Mouse (Mus musculus) mesoderm, embryonic 11.5 days (tissue): ENCODE measurements around the gene Hist1h1c.
"Not testable (repeated sequence)": the region's sequence is repeated elsewhere in the genome, so short reads cannot be mapped to it uniquely, and the experiment has no call there.

Experiments used
- DNase-seq: peaks from one replicate; pipeline ENCODE4 v3.0.0-alpha.2; 2012; ENCODE audit warnings: low read depth, low spot score

Hist1h1c gene

DNA sequence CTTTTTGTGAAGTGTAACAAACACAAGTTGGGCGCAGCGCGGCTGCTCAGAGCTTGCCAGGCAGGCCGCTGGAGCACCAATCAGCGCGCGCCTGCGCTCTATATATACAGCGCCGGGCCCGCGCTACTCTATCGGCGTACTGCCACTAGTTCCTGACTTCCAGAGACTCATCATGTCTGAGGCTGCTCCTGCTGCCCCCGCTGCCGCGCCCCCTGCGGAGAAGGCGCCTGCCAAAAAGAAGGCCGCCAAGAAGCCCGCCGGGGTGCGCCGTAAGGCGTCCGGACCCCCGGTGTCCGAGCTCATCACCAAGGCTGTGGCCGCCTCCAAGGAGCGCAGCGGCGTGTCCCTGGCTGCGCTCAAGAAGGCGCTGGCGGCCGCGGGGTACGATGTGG lies at the start of gene Hist1h1c:
Gene Hist1h1c (plus strand): TSS at position 132 of the 392 bp plus-strand sequence.
- peak; percentile 93 for DNase-seq

DNA sequence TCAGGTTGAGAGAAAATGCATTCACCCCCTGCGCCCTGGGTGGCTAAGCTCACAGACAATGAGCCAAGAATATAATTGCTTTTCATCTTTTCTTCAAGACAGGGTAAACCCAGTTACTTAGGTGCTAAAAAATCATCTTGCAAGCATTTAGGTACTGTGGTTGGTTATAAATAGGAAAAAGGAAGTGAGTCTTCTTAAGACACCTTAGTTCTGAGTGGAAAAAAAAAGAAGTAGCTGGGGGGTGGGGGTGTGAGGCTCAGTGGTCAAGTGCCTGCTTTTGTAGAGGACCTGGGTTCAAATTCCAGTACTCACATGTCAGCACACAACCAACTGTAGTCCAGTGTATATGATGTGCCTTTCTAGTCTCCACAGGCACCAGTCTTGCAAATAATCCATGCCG lies 49.7 kb upstream of the Hist1h1c start:
- DNase-seq, result no peak

DNA sequence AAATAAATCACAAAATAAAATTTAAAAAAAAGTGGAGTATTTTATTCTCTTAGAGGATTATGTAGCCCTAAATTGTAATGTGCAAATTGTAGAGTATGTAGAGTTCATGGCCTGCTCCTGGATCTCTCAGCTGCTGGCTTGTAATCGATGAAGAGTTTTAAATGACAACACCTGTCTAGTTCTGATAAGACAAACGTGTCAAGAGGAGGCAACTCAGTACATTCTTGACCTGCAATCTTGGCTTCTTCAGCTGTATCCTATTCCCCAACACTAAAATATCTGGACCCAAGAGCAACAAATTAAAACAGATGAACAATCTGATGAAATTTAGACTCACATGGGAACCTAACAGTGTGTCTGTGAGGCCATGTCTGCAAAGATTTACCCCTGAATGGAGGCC lies 49.1 kb upstream of the Hist1h1c start:
- DNase-seq, result no peak

DNA sequence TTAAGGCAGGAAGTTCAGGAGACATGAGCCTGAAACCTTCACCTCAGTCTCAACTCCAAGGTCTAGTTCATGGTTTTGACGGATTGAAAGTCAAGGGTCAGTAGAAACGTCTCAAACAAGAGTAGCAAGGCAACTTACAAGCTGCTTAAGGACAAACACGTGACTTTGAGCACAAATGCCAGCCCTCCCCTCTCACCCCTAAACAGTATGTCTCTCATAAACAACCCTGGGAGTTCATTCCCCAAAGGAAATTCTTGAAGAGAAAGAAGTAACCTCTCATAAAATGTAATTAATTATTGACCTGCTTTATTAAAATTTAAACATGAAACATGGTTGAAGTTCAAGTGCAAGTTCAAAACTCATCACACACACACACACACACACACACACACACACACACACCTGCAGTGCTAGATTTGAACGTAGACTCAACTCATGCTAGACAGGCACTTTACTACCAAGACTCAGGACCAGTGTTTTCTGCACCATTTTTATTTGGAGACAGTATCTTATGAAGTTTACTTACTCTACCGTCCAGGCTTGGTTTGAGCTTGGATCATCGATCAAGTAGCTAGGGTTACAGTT lies 44.7 kb upstream of the Hist1h1c start:
- no peak for DNase-seq

DNA sequence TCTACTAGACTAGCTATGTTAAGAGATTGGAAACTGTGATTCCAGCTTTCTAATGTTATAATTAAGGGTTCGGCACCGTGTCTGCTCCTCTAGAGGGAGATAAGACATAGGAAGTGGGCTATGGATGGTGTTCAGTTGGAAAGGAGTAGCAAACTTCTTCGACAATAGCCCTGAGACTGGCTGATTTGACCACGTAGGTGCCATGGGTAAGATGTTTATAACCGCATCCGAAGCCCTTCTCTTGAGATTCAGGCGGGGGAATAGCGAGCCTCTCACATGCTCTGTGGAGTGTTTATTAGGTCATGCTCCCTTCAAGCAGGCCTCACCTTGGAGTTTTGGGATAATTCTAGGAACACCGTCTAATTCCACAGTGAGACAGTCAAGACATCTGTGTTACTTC lies 43.7 kb upstream of the Hist1h1c start:
- no peak for DNase-seq

DNA sequence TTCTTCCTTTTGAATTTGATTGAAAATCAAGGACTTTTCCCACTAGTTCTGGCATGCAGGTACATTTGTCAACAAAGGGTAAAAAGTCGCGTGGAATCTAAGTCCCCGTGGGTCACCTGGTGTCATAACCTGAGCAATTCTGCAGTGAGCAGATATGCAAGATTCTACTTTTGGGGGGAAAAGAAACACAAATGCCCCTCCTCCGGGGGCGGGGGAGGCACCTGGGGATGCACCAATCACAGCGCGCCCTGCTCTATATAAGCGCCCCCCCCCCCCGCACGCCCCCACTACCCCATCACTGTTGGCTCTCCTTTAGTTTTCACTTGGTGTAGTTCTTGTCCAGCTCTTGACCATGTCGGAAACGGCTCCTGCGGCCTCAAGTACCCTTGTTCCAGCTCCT lies 43.1 kb upstream of the Hist1h1c start, which contains the start of gene Hist1h1t:
Gene Hist1h1t (plus strand): TSS at position 301 of the 400 bp plus-strand sequence.
- DNase-seq, result no peak

DNA sequence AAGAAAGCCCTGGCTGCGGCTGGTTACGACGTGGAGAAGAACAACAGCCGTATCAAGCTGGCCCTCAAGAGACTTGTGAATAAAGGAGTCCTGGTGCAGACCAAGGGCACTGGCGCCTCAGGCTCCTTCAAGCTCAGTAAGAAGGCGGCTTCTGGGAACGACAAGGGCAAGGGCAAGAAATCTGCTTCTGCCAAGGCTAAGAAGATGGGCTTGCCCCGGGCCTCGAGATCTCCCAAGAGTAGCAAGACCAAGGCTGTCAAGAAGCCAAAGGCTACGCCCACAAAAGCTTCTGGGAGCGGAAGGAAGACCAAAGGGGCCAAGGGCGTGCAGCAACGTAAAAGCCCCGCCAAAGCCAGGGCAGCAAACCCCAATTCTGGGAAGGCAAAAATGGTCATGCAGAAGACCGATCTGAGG lies 42.5 kb upstream of the Hist1h1c start:
- no peak for DNase-seq

DNA sequence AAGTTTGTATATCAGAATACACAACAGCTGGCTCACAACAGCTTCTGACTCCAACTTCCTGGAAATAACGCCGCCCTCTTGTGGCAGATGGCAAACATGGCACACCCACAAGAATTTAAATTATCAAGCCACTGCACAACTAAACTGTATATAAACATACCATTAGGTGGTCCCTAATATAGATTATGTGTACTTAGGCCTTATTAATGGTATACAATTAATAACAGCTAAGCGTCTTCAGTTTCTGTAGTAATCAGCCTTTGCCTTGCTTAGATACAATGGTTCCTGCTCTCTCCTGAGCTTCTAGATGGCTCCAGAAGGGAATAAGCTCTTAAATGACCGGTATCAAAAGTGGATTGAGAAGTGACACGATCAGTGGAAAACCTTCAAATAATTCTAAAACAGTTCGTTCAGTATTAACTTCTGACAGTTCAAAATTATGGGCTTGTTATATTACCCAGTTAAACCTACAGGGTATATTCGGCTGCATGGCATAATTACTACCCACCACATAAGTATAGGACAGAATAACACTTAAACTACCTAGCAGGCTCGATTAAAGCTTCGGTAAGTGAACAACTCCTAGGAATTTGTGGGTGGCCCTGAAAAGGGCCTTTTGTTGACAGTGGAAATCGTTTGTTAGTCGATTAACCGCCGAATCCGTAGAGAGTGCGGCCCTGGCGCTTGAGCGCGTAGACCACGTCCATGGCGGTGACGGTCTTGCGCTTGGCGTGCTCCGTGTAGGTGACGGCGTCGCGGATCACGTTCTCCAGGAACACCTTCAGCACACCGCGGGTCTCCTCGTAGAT lies 40.9 kb upstream of the Hist1h1c start:
- DNase-seq, result peak; percentile 77

DNA sequence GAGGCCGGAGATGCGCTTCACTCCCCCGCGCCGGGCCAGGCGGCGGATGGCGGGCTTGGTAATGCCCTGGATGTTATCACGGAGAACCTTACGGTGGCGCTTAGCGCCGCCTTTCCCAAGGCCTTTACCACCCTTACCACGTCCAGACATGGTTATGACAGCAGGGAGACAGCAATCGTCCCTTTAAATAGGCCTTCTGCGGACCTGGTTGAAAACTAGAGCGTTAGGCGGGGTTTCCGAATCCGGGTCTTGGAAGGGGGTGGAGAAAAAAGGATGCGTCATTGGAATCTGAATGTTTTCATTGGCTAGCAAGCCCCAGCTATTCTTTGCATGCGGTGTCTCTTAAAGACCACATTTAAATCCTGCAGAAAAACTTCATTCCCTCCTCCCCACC lies 40.3 kb upstream of the Hist1h1c start, which contains the start of gene Hist1h4c:
Gene Hist1h4c (minus strand): TSS at position 155 of the 394 bp plus-strand sequence.
- peak; percentile 98 for DNase-seq

DNA sequence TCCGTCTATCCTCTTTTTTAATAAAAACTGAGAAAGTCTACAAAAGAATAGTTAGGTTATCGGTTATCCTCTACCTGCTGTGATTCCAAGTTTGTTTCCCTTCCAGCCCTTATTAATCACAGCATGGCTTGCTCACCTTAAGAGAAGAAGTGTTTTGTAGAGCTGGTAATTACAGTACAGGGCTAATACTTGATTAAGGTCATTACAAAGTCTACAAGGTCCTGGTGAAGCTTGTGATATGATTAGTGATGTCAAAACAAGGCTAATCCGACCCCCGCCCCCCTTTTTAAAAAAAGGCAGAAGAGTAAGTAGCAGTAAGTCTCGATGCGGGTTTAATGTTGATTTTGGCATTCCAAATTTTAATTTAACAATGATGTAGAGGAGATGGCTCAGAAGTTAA lies 39.6 kb upstream of the Hist1h1c start:
- DNase-seq, result no peak

DNA sequence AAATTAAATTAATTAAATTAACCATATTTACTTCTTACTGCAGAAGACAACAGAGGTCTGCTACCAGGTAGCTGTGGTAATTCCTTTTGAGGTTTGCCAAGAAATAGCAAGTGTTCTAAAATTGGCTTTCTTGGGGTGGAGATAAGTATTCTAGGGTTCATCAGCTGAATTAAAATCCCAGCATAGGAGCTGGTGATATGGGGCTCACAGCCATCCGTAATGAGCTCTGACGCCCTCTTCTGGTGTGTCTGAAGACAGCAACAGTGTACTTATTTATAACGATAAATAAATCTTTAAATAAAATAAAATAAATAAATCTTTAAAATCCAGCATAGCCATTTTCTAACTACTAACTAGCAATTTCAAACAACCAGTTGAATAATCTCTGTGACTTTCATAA lies 38.8 kb upstream of the Hist1h1c start:
- no peak for DNase-seq

DNA sequence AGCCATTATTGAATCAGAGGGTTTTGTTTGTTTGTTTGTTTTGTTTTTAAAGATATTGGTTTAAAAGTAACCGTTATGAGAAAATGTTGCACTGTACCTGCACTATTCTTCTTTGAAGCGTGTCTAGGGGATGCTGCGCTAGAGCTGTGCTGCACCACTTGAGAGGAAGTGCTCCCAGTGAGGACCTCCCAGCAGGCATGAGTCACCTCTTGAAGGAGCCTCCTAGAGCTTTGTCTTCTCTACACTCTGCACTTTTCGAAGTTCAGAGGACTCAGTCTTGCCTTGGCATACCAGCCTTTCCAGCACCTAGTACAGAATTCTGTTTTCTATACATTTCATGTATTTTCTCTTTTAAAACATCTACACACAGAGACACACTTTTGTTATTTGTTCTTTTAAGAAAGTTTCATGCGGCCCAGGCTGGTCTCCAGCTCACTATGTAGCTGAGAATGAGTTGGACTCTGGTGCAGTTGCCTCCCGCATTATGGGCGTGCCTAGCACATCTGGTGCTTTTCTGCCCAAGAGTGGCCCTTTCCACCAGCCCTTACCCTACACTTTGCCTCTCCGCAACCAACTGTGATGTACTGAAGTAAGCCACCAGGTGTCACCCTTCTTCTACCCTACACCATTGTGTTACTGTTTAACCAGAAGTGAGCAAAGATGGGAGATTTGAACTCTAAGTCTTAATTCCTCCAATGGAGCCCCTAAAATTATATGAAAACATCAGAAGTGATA lies 37.7 kb upstream of the Hist1h1c start:
- peak; percentile 84 for DNase-seq

DNA sequence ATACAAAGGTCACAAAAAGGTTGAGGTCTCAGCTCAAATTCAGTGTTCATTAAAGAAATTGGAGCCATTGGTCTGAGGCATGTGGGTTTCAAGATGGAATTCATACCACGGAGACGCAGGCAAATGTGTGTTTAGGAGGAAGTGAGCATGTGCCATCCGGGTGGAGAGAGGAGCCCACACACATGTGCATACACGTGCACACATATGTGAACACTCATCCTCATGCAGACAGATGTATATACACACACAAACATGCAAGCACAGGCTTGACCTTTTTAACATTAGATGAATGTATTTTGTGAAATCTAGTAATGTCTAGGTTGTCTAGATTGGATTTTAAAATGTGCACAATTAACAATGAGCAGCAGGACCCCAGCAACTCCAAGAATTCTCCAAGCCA lies 36.4 kb upstream of the Hist1h1c start:
- no peak for DNase-seq

DNA sequence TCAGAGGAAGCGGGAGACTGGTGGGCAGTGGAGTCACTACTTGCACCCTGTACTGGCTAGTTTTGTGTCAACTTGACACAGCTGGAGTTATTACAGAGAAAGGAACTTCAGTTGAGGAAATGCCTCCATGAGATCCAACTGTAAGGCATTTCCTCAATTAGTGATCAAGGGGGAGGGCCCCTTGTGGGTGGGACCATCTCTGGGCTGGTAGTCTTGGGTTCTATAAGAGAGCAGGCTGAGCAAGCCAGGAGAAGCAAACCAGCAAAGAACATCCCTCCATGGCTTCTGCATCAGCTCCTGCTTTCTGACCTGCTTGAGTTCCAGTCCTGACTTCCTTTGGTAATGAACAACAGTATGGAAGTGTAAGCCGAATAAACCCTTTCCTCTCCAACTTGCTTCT lies 35.8 kb upstream of the Hist1h1c start:
- not testable (repeated sequence) for DNase-seq

DNA sequence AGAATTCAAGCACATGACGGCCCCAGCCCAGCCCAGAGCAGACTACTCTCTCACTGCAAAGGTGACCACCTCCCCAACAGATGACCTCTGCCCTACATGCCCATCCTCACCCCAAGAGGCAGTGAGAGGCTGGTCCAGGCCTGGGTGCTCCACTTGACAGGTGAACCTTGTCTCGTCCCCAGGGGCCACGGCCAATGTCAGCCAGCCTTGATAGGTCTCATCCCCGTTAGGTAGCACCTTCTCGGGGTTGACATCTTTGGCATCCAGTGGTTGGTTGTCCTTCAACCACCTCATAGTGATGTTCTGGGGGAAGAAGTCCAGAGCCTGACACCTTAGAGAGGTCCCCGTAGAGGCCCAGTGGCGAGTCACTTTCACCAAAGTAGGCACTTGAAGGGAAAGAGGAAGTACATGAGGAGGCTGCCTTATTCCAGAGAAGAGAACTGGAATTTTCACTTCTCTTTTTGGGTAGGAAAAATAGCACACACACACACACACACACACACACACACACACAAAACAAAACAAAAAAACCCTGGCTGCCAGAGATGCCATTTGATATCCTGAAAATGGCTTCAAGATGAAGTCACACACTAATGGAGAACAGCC lies 32.8 kb upstream of the Hist1h1c start:
- DNase-seq, result no peak

DNA sequence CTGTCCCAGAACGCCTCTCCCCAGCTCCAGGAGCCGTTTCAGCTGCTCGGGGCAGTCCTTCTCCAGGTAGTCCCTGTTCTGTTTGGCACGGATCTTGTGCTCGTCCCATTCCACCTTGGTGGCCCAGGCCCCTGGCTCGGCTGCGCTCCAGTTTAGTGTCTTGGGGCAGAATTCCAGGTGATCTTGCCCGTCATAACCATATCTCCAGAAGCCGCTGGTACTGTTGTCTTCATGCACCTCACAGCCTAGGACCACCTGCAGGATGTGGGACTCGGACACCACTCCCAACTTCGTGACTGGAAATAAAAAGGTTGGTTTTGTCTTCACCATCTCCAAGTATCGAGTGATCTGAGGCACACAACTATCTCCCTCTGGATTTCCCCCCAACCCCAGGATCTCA lies 31.8 kb upstream of the Hist1h1c start:
- no peak for DNase-seq

DNA sequence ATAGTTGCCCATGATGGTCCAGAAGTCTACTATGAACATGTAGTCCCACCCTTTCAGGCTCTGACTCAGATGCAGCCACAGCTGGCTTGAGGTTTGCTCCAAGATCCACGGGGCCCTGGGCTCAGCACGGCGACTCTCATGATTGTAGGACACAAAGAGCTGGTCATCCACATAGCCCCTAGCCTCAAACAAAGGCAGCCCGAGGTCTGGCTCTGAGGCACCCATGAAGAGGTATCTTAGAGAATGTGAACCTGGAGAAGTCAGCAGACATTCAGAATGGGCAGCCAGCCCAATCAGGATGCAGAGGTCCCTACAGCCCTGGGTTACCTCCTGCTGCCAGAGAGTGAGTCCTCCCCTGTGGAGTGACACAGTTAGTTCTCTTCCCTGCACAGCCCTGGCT lies 30.6 kb upstream of the Hist1h1c start:
- no peak for DNase-seq

DNA sequence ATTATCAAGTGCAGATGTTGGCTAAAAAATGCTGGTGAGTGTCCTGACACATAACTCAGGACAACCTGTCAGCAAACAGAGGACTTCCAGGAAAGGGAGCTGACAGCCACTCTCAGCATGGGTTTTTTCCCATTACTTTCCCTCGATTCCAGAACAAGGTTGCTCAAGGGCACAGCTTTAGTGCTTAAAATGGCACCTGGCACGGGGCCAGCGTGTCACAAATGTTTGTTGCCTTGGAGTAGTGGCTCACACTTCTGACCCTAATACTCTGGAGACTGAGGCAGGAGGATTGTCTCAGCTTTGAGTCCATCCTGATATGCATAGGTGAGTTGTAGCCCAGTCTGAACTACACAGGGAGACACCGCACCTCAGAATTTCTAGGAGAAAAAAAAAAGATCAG lies 30.0 kb upstream of the Hist1h1c start:
- no peak for DNase-seq

DNA sequence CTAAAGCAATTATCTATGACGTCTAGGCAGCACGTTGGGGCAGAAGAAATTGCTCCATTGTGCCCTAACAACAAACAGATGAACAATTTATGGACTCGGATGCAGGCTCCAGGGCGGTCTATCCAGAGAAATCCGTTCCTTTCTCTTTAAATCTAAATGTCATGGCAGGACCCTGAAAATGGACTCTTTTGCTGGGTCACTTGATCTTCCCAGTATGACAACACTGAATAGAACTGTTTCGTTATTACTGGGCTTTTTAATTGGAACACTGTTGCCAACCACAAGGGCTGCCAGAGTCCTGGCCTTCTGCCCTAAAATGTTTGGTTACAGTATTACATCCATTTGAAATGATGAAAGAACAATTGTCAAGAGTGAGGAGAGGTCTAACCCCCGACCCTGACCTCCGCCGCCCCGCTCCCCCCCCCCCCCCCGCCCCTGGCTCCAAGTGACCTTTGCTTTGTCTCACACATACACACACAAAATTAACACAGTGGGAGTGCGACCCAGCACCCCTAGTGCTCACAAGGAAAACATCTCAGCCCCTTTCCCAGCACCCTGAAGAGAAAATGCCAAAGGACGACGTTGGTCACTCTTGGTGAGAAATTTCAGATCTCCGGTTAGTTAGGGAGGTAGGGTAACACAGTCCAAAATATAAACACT lies 28.8 kb upstream of the Hist1h1c start:
- peak; percentile 13 for DNase-seq

DNA sequence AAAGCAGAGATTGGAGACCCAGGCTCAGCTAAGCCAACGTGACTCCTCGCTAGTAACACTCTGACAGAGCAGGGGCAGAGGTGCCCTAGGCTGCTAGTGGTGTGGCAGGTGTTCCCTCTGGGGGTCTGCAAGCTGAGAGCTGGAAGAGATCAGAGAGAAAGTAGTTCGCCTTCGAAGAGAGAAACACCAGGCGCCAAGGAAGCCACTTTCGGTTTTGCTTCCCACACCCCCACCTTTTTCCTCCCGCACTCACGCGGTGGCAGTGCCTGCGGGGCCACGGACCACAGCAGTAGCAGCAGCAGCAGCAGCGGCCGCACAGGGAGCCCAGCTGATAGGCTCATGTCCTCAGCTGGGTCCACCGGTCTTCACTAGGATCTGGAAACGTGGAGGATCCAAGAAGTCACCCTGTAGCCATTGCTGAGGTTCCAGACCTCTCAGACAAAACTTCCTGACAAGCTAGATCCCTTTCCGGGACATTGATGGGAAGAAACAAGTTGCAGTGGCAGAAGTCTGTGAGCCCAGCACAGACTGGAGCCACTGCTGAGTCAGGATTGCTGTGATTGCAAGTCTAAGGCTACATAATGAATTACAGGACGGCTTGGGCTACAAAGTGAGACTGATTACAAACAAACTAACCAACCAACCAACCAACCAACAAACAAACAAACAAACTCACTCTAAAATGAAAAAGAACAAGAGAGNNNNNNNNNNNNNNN lies 28.1 kb upstream of the Hist1h1c start, which contains the start of gene Hfe:
Gene Hfe (minus strand): TSS at position 481 of the 716 bp plus-strand sequence.
- DNase-seq, result peak; percentile 47
